Mouse (Mus musculus): ENCODE results near the gene Jak3. TPM values are rescaled to one million over a fixed set of nuclear protein-coding genes. Genes with fewer than 3 reads are reported as not detected.

Jak3 gene
- total RNA-seq (2021), result 1 to 10 TPM; 4.8 to 5.0 TPM
- long read RNA-seq, experiment 1, full-length matches to known transcripts, result 5 of 9 reads
- long read RNA-seq, experiment 1, partial matches to known transcripts, result 1 of 9 reads
- long read RNA-seq, experiment 1, other reads (novel, unspliced or antisense), result 3 of 9 reads
- long read RNA-seq, experiment 2, full-length matches to known transcripts, result 3 of 9 reads
- long read RNA-seq, experiment 2, partial matches to known transcripts, result 4 of 9 reads
- long read RNA-seq, experiment 2, other reads (novel, unspliced or antisense), result 2 of 9 reads

- DNase-seq (ENCODE audit: low spot score in 2 of 2), result peak; percentile 53 to 54
These were observed at the start of gene Jak3 for GRCm38 (mm10) chr8:71676020-71676741. TSS of gene Jak3 (plus strand) at chr8:71676296.

GRCm38 (mm10) chr8:71626753-71627152 is 49.3 kb upstream of the Jak3 start:
- DNase-seq (ENCODE audit: low spot score in 2 of 2), result no peak

- DNase-seq (ENCODE audit: low spot score in 2 of 2), result no peak
These were observed 48.6 kb upstream of the Jak3 start for GRCm38 (mm10) chr8:71627265-71628099.

GRCm38 (mm10) chr8:71628396-71629095 is 47.5 kb upstream of the Jak3 start:
- DNase-seq (ENCODE audit: low spot score in 2 of 2), result no peak

- DNase-seq (ENCODE audit: low spot score in 2 of 2), result peak; percentile 84 to 90
These were observed 46.9 kb upstream of the Jak3 start for GRCm38 (mm10) chr8:71629096-71629697.

GRCm38 (mm10) chr8:71629781-71630212 is 46.3 kb upstream of the Jak3 start:
- DNase-seq (ENCODE audit: low spot score in 2 of 2), result no peak

GRCm38 (mm10) chr8:71630761-71631160 is 45.3 kb upstream of the Jak3 start:
- no peak for DNase-seq (ENCODE audit: low spot score in 2 of 2)

GRCm38 (mm10) chr8:71631897-71632296 is 44.2 kb upstream of the Jak3 start:
- no peak for DNase-seq (ENCODE audit: low spot score in 2 of 2)

- DNase-seq (ENCODE audit: low spot score in 2 of 2), result no peak
These were observed 42.9 kb upstream of the Jak3 start for GRCm38 (mm10) chr8:71633164-71633563.

GRCm38 (mm10) chr8:71633981-71634667 is 42.0 kb upstream of the Jak3 start:
- no peak for DNase-seq (ENCODE audit: low spot score in 2 of 2)

GRCm38 (mm10) chr8:71637149-71638095 is 38.7 kb upstream of the Jak3 start:
- DNase-seq (ENCODE audit: low spot score in 2 of 2), result no peak

- DNase-seq (ENCODE audit: low spot score in 2 of 2), result no peak
These were observed 37.8 kb upstream of the Jak3 start for GRCm38 (mm10) chr8:71638321-71638720.

GRCm38 (mm10) chr8:71639318-71639717 is 36.8 kb upstream of the Jak3 start:
- DNase-seq (ENCODE audit: low spot score in 2 of 2), result no peak

- no peak for DNase-seq (ENCODE audit: low spot score in 2 of 2)
These were observed 30.6 kb upstream of the Jak3 start for GRCm38 (mm10) chr8:71645510-71645909.

- DNase-seq (ENCODE audit: low spot score in 2 of 2), result no peak
These were observed 21.5 kb upstream of the Jak3 start for GRCm38 (mm10) chr8:71654600-71654999.

- no peak for DNase-seq (ENCODE audit: low spot score in 2 of 2)
These were observed 18.3 kb upstream of the Jak3 start for GRCm38 (mm10) chr8:71657816-71658215.

GRCm38 (mm10) chr8:71658515-71659049 is 17.5 kb upstream of the Jak3 start:
- DNase-seq (ENCODE audit: low spot score in 2 of 2), result no peak

- no peak for DNase-seq (ENCODE audit: low spot score in 2 of 2)
These were observed 16.3 kb upstream of the Jak3 start for GRCm38 (mm10) chr8:71659751-71660150.
